Mouse (Mus musculus) olfactory bulb, adult 2 months (tissue): ENCODE data around the gene Eps8.

Experiments used
- CTCF ChIP-seq: fragments of 200-500 bp; IDR thresholded peaks from 2 replicates; pipeline ENCODE4 v1.5.1; 2012; ENCODE audit warnings: low read depth, mild to moderate bottlenecking, low read length, moderate library complexity; ENCODE audit not compliant: insufficient read depth
- POLR2A ChIP-seq: fragments of 200-500 bp; IDR thresholded peaks from 2 replicates; pipeline ENCODE4 v1.6.1; 2012; ENCODE audit warnings: mild to moderate bottlenecking, low read depth, low read length, moderate library complexity; ENCODE audit not compliant: insufficient read depth

GRCm38 (mm10) chr6:137585229-137585628 lies 69.4 kb downstream of the Eps8 start:
- TF ChIP-seq CTCF (no peak), POLR2A (no peak)
